Mouse (Mus musculus) liver, embryonic 14.5 days (tissue): ENCODE results near the gene Atxn1. TPM values are rescaled to one million over a fixed set of nuclear protein-coding genes. Genes with fewer than 3 reads are reported as not detected.

Experiments used
- ATAC-seq: fragments of 200-750 bp; cut with Nextera tagmentation; 2 replicates; pipeline ENCODE4 v1.8.0; 2017; ENCODE audit warnings: moderate number of reproducible peaks, mild to moderate bottlenecking, moderate library complexity; ENCODE audit not compliant: insufficient read depth
- DNase-seq, 3 experiments: peaks; one replicate each; pipeline ENCODE4 v3.0.0-alpha.2; 2012 to 2013; ENCODE audit warnings: low read depth in 3 of 3, low spot score in 3 of 3
- H3K27ac ChIP-seq: fragments of 300-500 bp; sonication (generic); 2 replicates; pipeline ENCODE4 v1.5.1; 2014; ENCODE audit warnings: moderate library complexity, mild to moderate bottlenecking, control low read depth, inconsistent platforms
- H3K27me3 ChIP-seq: fragments of 300-500 bp; sonication (generic); 2 replicates; pipeline ENCODE4 v1.6.1; 2014; ENCODE audit warnings: mild to moderate bottlenecking, low read length, moderate library complexity; ENCODE audit not compliant: control insufficient read depth, insufficient read depth
- H3K36me3 ChIP-seq: fragments of 300-500 bp; sonication (generic); replicated peaks from 2 replicates; pipeline ENCODE4 v1.6.1; 2014; ENCODE audit warnings: low read depth; ENCODE audit not compliant: control insufficient read depth, insufficient read depth
- H3K4me1 ChIP-seq, 2 experiments: fragments of 200-500 bp in 1 of 2; fragments of 300-500 bp in 1 of 2; sonication (generic) in 1 of 2; replicated peaks; 2 replicates each; pipeline ENCODE4 v1.6.1; 2012 to 2014; ENCODE audit warnings: antibody characterized with exemption in 1 of 2, inconsistent platforms in 1 of 2, low read length in 1 of 2; ENCODE audit not compliant: control insufficient read depth in 2 of 2, insufficient read depth in 2 of 2
- H3K4me2 ChIP-seq: fragments of 300-500 bp; sonication (generic); 2 replicates; pipeline ENCODE4 v1.6.1; 2014; ENCODE audit warnings: low read depth, mild to moderate bottlenecking, control low read depth, moderate library complexity
- H3K4me3 ChIP-seq, 2 experiments: fragments of 200-500 bp in 1 of 2; fragments of 300-500 bp in 1 of 2; sonication (generic) in 1 of 2; 2 replicates each; pipeline ENCODE4 v1.5.1; 2012 to 2014; ENCODE audit warnings: low read depth in 2 of 2, low read length in 2 of 2, mild to moderate bottlenecking in 2 of 2, control low read depth in 1 of 2, inconsistent platforms in 1 of 2, moderate library complexity in 1 of 2; ENCODE audit not compliant: insufficient read depth in 1 of 2
- H3K9ac ChIP-seq: fragments of 300-500 bp; sonication (generic); replicated peaks from 2 replicates; pipeline ENCODE4 v1.6.1; 2014; ENCODE audit warnings: mild to moderate bottlenecking, control low read depth, moderate library complexity
- H3K9me3 ChIP-seq: fragments of 300-500 bp; sonication (generic); 2 replicates; pipeline ENCODE4 v1.6.1; 2016; ENCODE audit warnings: low read length, mixed read lengths; ENCODE audit not compliant: control insufficient read depth
- CTCF ChIP-seq: IDR thresholded peaks from 2 replicates; pipeline ENCODE4 v1.5.1; 2016; ENCODE audit warnings: antibody characterized with exemption, low read depth, control low read depth
- EP300 ChIP-seq: IDR thresholded peaks from 2 replicates; pipeline ENCODE4 v1.6.1; 2016; ENCODE audit warnings: antibody characterized with exemption, low read depth
- WGBS: fragments of 180-500 bp; shearing (Covaris S2); extraction: QIAGEN DNeasy Blood & Tissue Kit; methylation state at CpG from one replicate; pipeline ENCODE4 v1.1.7; 2014; ENCODE audit not compliant: insufficient replicate concordance; 5-methylcytosine and 5-hydroxymethylcytosine counted together
- polyA plus RNA-seq, 2 experiments: library from polyadenylated mRNA; depleted of rRNA in 1 of 2; stranded (reverse) in 1 of 2; unstranded in 1 of 2; fragments of >200 nt; fragmentation: Nextera tagmentation in 1 of 2; extraction: Ambion mirVana in 1 of 2; gene quantifications; 2 replicates each; pipeline versions ENCODE4 v1.2.1 to v1.2.3; 2012 to 2014

The Atxn1 gene
- polyA plus RNA-seq, 2 experiments = 1.0 to 1.2 TPM

DNA sequence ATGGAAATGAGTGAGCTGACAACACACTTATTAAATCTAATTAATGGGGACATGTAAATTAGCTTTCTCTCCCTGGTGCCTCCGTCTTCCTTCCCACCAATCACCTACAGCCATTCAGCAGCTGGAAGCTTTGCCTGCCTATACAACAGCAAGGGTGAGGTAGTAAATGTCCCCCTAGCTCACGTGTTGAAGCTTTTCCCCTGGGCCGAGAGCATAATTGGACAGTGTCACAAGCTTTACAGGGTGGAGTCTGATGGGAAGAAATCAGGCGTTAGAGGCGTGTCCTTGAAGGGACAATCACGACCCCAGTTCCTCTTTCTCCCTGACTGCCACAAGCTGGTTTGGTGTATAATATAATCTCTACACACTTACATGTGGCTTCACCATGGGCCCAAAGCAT lies 364.4 kb downstream of the Atxn1 start:
- H3K4me2 ChIP-seq = no peak overlapping the region
- no peak overlapping the region for H3K4me3 ChIP-seq
- H3K36me3 ChIP-seq = no peaks in the 10 kb centered on the region
- no peak overlapping the region for H3K27ac ChIP-seq
- H3K9me3 ChIP-seq = no peaks in the 10 kb centered on the region
- DNase-seq (no peak), ATAC-seq (no peak)
- no peak overlapping the region for H3K9ac ChIP-seq
- no peak for TF ChIP-seq EP300
- no peak for TF ChIP-seq CTCF
- no peaks in the 10 kb centered on the region for H3K27me3 ChIP-seq
- no peaks in the 10 kb centered on the region for H3K4me1 ChIP-seq
- WGBS = 22% methylated on average over 6 of the region's 6 CpGs

DNA sequence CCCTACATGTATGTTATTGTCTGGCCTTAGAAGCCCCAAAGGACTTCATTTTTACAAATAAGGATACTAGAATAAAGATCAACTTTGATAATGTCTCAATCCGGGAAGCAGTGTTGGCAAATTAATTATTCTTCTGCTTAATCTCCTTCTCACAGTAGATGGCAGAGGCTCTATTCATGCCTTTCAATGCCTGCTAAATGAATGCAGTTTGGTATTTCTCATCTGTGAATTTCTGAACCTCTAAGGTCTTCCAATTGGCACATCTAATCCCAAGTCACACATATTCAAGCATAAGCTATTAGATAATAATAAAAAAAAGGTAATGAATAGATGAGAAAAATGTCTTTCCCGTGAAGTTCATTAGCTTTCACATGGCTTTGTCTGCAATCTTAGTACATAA lies 365.0 kb downstream of the Atxn1 start:
- DNase-seq = no peak
- ATAC-seq = no peak
- Histone ChIP-seq H3K4me1 (no peaks in the 10 kb centered on the region), H3K9ac (no peak overlapping the region), H3K27ac (no peak overlapping the region), H3K4me3 (no peak overlapping the region), H3K4me2 (no peak overlapping the region), H3K36me3 (no peaks in the 10 kb centered on the region), H3K27me3 (no peaks in the 10 kb centered on the region), H3K9me3 (no peaks in the 10 kb centered on the region)
- no peak for TF ChIP-seq CTCF
- no peak for TF ChIP-seq EP300
- 65% methylated on average over 2 of the region's 2 CpGs for WGBS

GRCm38 (mm10) chr13:45595416-45595815 lies 369.4 kb downstream of the Atxn1 start:
- H3K9ac ChIP-seq = no peak overlapping the region
- no peaks in the 10 kb centered on the region for H3K9me3 ChIP-seq
- TF ChIP-seq EP300 (no peak), CTCF (no peak)
- H3K36me3 ChIP-seq = no peaks in the 10 kb centered on the region
- WGBS = 66% methylated on average over 7 of the region's 7 CpGs
- no peak for DNase-seq
- H3K27me3 ChIP-seq = no peaks in the 10 kb centered on the region
- H3K4me3 ChIP-seq = no peak overlapping the region
- H3K27ac ChIP-seq = no peak overlapping the region
- H3K4me1 ChIP-seq = no peaks in the 10 kb centered on the region
- ATAC-seq = no peak
- H3K4me2 ChIP-seq = no peak overlapping the region

- H3K27me3 ChIP-seq = no peaks in the 10 kb centered on the region
- H3K4me1 ChIP-seq = no peaks in the 10 kb centered on the region
- no peaks in the 10 kb centered on the region for H3K36me3 ChIP-seq
- ATAC-seq (no peak), DNase-seq (no peak)
- no peak overlapping the region for H3K27ac ChIP-seq
- 50% methylated on average over 1 of the region's 1 CpGs for WGBS
- H3K9me3 ChIP-seq = no peaks in the 10 kb centered on the region
- no peak overlapping the region for H3K4me3 ChIP-seq
- TF ChIP-seq EP300 = no peak
- no peak for TF ChIP-seq CTCF
- H3K9ac ChIP-seq = no peak overlapping the region
- no peak overlapping the region for H3K4me2 ChIP-seq
Measured at GRCm38 (mm10) chr13:45593914-45594313, 370.9 kb downstream of the Atxn1 start.

- H3K36me3 ChIP-seq = no peaks in the 10 kb centered on the region
- H3K9me3 ChIP-seq = no peaks in the 10 kb centered on the region
- H3K27me3 ChIP-seq = no peaks in the 10 kb centered on the region
- H3K4me1 ChIP-seq = no peaks in the 10 kb centered on the region
- no peak for ATAC-seq
- H3K4me2 ChIP-seq = no peak overlapping the region
- H3K27ac ChIP-seq = no peak overlapping the region
- no peak overlapping the region for H3K4me3 ChIP-seq
- no peak overlapping the region for H3K9ac ChIP-seq
- TF ChIP-seq CTCF (no peak), EP300 (no peak)
- DNase-seq = no peak
Measured at GRCm38 (mm10) chr13:45590898-45591297, 373.9 kb downstream of the Atxn1 start.
